ENCODE assay signal across 17 mouse cellular contexts in genomic region chr5:73227518-73228101, GRCm38 (mm10). TPM values are rescaled to one million over a fixed set of nuclear protein-coding genes. Genes with fewer than 3 reads are reported as not detected.
DNase-seq lines count a peak whose midpoint lies in the region; ATAC-seq and TF ChIP-seq lines count a peak whose summit lies in the region.
"Had no signal": no experiment of that assay in that cellular context is flagged by ENCODE, and none has a peak within 500 bp of the region (broad histone marks: within the 10 kb centered on the region; RNA-seq: fewer than 3 reads in every experiment).

No protein-coding gene starts in this region.

- peak; percentile 36; the same call in 1 of the 2 replicates for ATAC-seq in lung, embryonic 16.5 days (ENCODE audit: low read depth)
- no peak for ATAC-seq in heart, embryonic 13.5 days (ENCODE audit: extremely low read depth, insufficient number of reproducible peaks, low FRiP score, low TSS enrichment)
- ATAC-seq: activated CD4-positive, CD25-positive, alpha-beta regulatory T cell, adult 4 months; inflammation-experienced regulatory T-cells, adult 6 months had no signal

- no peaks in the 10 kb centered on the region for H3K27me3 ChIP-seq in heart, adult 2 months (ENCODE audit: control insufficient read depth, insufficient read depth, low read length)
- no peaks in the 10 kb centered on the region for H3K27me3 ChIP-seq in lung, embryonic 16.5 days (ENCODE audit: control insufficient read depth, insufficient read depth, low read depth, low read length)
- H3K27me3 ChIP-seq in heart, embryonic 13.5 days (replicated peaks) = no peaks in the 10 kb centered on the region
- H3K27me3 ChIP-seq: limb, embryonic 15.5 days; midbrain, embryonic 12.5 days had no signal

- H3K36me3 ChIP-seq in heart, adult 2 months (ENCODE audit: control insufficient read depth, insufficient read depth, low read length) = peaks cover 4% of the 10 kb centered on the region; the same call in 1 of the 2 replicates
- H3K36me3 ChIP-seq in lung, embryonic 16.5 days (ENCODE audit: control insufficient read depth, insufficient read depth, low read length) = no peaks in the 10 kb centered on the region
- no peaks in the 10 kb centered on the region for H3K36me3 ChIP-seq in heart, embryonic 13.5 days
- H3K36me3 ChIP-seq: limb, embryonic 15.5 days; midbrain, embryonic 12.5 days had no signal

- intact Hi-C loops in heart, adult 2 months (cut with DNase I) = loop anchor here (2.0 kb wide), 1 partner anchor 27 kb away; no protein-coding TSS in a partner anchor
- intact Hi-C loops in heart, postnatal 14 days (cut with DNase I) = no loop called here

- WGBS in heart, adult 2 months = 51% methylated on average over 11 of the region's 11 CpGs
- WGBS in lung, embryonic 16.5 days = 62% methylated on average over 11 of the region's 11 CpGs
- 56% methylated on average over 11 of the region's 11 CpGs for WGBS in lung, adult 2 months
- 45% methylated on average over 11 of the region's 11 CpGs for WGBS in heart, embryonic 13.5 days

- H3K9me3 ChIP-seq in lung, embryonic 16.5 days (ENCODE audit: control insufficient read depth, low read length) = no peaks in the 10 kb centered on the region
- no peaks in the 10 kb centered on the region for H3K9me3 ChIP-seq in heart, embryonic 13.5 days
- H3K9me3 ChIP-seq: limb, embryonic 15.5 days; midbrain, embryonic 12.5 days had no signal

- 0 out of 2 replicates have a peak, but pooled peaks have one; percentile 28 for TF ChIP-seq POLR2A in heart, adult 2 months (IDR thresholded peaks at IDR 0.05; ENCODE audit: insufficient read depth, low read depth, low read length)
- TF ChIP-seq POLR2A in lung, adult 2 months (IDR thresholded peaks at IDR 0.05; ENCODE audit: borderline replicate concordance, extremely low read depth, low read depth, low read length) = no peak

- H3K79me2 ChIP-seq in heart, adult 2 months (replicated peaks; ENCODE audit: control insufficient read depth, insufficient read depth, low read length) = peaks cover 6% of the 10 kb centered on the region

- H3K9ac ChIP-seq in heart, adult 2 months (ENCODE audit: low read depth, low read length) = no peak overlapping the region
- no peak overlapping the region for H3K9ac ChIP-seq in lung, embryonic 16.5 days (ENCODE audit: low read length)
- peak overlapping the region; percentile 17; the same call in 1 of the 2 replicates for H3K9ac ChIP-seq in heart, embryonic 13.5 days
- H3K9ac ChIP-seq: limb, embryonic 15.5 days; midbrain, embryonic 12.5 days had no signal

- H3K4me1 ChIP-seq in heart, adult 2 months (ENCODE audit: control insufficient read depth, insufficient read depth, low read length) = peaks cover 25% of the 10 kb centered on the region
- H3K4me1 ChIP-seq in lung, embryonic 16.5 days (replicated peaks; ENCODE audit: control insufficient read depth, insufficient read depth, low read length) = peaks cover 14% of the 10 kb centered on the region
- H3K4me1 ChIP-seq in lung, adult 2 months (ENCODE audit: control insufficient read depth, insufficient read depth, low read length) = peaks cover 9% of the 10 kb centered on the region; the same call in 1 of the 2 replicates
- peaks cover 68% of the 10 kb centered on the region for H3K4me1 ChIP-seq in heart, embryonic 13.5 days

- TF ChIP-seq CTCF in heart, adult 2 months (IDR thresholded peaks at IDR 0.05) = no peak
- no peak for TF ChIP-seq CTCF in lung, adult 2 months (IDR thresholded peaks at IDR 0.05; ENCODE audit: insufficient read depth, low read length)

- peak in 1 of 2 experiments; percentile 39 for DNase-seq in heart, adult 2 months
- DNase-seq in heart, postnatal 14 days = no peak
- no peak for DNase-seq in lung, adult 2 months
- DNase-seq in brain, adult 2 months (ENCODE audit: low read depth, low spot score) = peak; percentile 39
- DNase-seq in cerebellum, adult 9-11 months = no peak
- no peak for DNase-seq in gastrocnemius, postnatal 25 days
- DNase-seq: cerebellum, adult 8-10 months; kidney, postnatal 10 days; layer of hippocampus, postnatal 36 days; lung, postnatal 10 days; right cerebral cortex, postnatal 14 days had no signal

- H3K27ac ChIP-seq in heart, adult 2 months = peak overlapping the region; percentile 59
- no peak overlapping the region for H3K27ac ChIP-seq in lung, embryonic 16.5 days (ENCODE audit: low read length)
- peak overlapping the region; percentile 59 for H3K27ac ChIP-seq in heart, embryonic 13.5 days (replicated peaks)
- H3K27ac ChIP-seq: limb, embryonic 15.5 days; midbrain, embryonic 12.5 days had no signal

- H3K4me3 ChIP-seq in heart, adult 2 months = no peak overlapping the region
- H3K4me3 ChIP-seq in lung, embryonic 16.5 days (ENCODE audit: low read length) = no peak overlapping the region
- no peak overlapping the region for H3K4me3 ChIP-seq in lung, adult 2 months (replicated peaks; ENCODE audit: extremely low read depth, low read depth, low read length)
- no peak overlapping the region for H3K4me3 ChIP-seq in heart, embryonic 13.5 days
- H3K4me3 ChIP-seq: limb, embryonic 15.5 days; midbrain, embryonic 12.5 days had no signal

- H3K4me2 ChIP-seq in lung, embryonic 16.5 days (ENCODE audit: low read depth, low read length) = no peak overlapping the region
- H3K4me2 ChIP-seq in heart, embryonic 13.5 days = 0 out of 2 replicates have a peak overlapping the region, but pooled peaks have one; percentile 2
- H3K4me2 ChIP-seq: limb, embryonic 15.5 days; midbrain, embryonic 12.5 days had no signal

- no peak for TF ChIP-seq EP300 in heart, adult 2 months (IDR thresholded peaks at IDR 0.05; ENCODE audit: insufficient read depth, low read depth, low read length)

RNA-seq across cellular contexts. Expression of gene Fryl, which starts 28.8 kb away (rescaled TPM):
- total RNA-seq in heart, adult 2 months (2021) = 10 to 100 TPM; 32.9 to 40.7 TPM
- polyA plus RNA-seq in heart, adult 2 months (2012; rRNA removed) = 25.9 and 27.4 TPM in 2 replicates
- 10 to 100 TPM; 45.9 to 50.9 TPM for total RNA-seq in heart, postnatal 14 days (2021)
- 20.3 and 20.4 TPM in 2 replicates for polyA plus RNA-seq in lung, embryonic 16.5 days (2015; fragmentation: Nextera tagmentation; extraction: Ambion mirVana)
- 59.5 and 72.1 TPM in 2 replicates for polyA plus RNA-seq in lung, adult 2 months (2012; rRNA removed)
- polyA plus RNA-seq in heart, embryonic 13.5 days (2015; fragmentation: Nextera tagmentation; extraction: Ambion mirVana) = 27.3 and 28.8 TPM in 2 replicates
- 10 to 100 TPM; 14.6 to 15.2 TPM for total RNA-seq in gastrocnemius, postnatal 25 days (2021)
